Mouse (Mus musculus): ENCODE results near the gene Eif4a1.
"Not testable (repeated sequence)": the region's sequence is repeated elsewhere in the genome, so short reads cannot be mapped to it uniquely, and the experiment has no call there.

The Eif4a1 gene

DNA sequence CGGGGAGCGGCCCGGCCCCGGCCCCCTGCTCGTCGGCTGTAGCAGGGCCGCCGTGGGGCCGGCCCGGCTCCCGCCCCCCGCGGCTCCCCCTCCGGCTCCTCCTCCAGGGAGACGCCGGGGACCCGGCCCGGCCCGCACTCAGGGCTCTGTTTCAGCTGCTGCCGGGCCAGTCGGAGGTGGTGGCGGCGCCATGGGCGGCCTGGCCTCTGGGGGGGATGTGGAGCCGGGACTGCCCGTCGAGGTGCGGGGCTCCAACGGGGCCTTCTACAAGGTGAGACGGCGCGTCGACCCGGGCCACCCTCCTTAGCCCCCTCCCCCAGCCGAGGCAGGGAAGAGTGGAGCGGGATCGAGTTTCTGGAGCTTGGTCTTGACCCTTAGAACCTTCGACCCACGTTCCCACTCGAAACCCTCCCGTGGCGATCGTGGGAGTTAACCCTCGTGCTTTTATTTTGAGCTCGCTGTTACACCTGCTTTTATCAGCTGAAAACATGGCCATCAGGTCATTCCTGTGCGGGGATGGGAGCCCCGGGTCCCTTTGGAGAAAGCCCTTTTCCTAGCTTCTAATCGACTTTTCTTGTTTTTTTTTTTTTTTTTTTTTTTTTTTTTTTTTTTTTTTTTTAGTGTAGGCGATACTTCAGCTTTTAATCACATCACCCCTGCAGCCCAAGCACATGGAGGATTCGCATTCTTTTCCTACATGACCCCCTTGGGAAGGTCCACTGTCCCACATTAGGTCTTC lies 38.9 kb downstream of the Eif4a1 start:
- DNase-seq (ENCODE audit: low read depth), result peak; percentile 45

DNA sequence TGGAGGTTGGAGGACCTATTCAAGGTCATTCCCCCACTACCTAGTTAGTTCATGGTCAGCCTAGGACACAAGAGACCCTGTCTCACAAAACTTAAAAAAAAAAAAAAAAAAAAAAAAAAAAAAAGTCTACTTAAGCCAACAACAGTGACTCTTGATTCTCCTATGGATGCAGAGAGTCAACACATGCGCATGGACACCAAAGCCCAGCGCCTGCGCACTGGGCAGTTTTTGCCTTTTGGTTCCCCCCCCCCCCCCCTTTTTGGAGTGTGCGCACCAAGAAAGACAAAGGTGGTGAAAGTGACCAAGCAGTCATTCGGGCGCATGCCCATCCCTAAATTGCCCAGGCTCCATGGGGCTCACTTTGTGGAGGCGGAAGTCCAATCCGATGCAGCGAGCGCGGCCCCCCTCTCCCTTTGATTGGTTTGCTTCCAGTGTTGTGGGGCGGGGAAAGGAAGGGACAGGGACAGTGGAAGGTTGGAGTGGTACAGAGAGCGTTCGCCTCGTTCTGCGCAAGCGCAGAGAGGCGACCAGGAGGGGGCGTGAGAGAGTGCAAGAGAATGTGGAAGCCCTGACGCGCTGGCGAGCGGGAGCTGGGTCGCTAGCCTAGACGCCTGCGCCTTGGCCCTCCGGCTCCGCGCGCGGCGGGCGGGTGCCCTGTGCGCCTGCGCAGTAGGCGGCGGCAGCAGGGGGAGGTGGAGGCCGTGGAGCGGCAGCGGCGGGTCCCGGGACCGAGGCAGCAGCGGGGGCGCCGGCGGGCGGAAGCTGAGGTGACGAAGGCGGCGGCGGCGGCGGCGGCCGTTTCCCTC lies 39.7 kb downstream of the Eif4a1 start, which contains the start of gene Fxr2:
Fxr2 (plus strand) TSS at position 707 of the 806 bp plus-strand sequence.
- peak; percentile 100 for DNase-seq (ENCODE audit: low read depth)

DNA sequence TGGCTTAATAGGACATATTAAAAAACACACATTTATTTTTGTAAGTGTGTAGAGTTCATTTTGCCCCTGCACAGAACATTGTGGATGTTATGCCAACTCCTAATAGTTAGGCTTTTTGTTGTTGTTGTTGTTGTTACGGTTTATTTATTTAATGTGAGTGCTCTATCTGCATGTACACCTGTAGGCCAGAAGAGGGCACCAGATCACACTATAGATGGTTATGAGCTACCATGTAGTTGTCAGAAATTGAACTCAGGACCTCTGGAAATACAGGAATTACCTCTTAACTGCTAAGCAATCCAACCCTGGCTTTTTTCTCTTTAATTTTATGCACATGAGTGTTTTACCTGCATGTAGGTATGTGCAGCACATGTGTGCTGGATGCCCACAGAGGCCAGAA lies 42.4 kb downstream of the Eif4a1 start:
- DNase-seq (ENCODE audit: low read depth), result peak; percentile 80

DNA sequence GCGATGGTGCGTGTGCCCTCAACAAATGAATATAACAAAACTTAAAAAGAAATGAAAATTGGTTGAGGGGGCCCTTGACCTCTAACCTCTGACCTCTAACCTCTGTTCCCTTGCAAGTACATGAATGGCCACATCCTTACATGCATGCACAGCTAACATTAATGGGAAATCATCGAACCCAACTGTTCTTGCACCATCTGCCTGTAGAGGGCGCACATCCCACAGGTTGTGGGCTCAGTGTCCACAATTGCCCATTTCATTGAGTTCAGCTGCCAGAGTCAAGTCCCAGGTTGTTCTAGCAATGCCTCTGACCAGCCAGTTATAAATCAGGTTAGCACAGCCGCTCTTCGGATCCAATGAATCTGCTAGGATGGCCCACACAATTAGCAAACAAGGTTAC lies 43.9 kb downstream of the Eif4a1 start:
- peak; percentile 90 for DNase-seq (ENCODE audit: low read depth)

DNA sequence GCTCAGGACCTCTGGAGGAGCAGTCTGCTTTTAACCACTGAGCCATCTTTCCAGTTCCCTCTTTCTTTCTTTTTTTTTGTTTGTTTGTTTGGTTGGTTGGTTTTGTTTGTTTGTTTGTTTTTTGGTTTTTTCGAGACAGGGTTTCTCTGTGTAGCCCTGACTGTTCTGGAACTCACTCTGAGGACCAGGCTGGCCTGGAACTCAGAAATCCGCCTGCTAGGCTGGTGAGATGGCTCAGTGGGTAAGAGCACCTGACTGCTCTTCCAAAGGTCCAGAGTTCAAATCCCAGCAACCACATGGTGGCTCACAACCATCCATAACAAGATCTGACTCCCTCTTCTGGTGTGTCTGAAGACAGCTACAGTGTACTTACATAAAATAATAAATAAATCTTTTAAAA lies 47.9 kb downstream of the Eif4a1 start:
- DNase-seq (ENCODE audit: low read depth), result not testable (repeated sequence)

DNA sequence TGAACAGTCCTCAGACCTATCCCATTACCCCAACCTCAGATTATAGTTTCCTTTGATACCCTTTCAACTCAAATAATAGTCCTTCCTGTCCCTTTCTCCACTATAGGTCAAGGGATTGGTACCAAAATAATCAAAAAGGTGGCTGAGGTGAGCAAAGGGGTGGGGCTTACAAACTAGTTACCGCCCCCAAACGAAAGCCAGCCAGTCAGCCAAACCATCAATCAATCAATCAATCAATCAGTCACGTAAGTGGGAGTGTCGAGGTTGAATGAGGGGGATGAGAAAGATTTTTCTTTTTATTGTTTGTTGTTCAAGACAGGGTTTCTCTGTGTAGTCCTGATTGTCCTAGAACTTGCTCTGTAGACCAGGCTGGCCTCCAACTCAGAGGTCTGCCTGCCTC lies 49.2 kb downstream of the Eif4a1 start:
- no peak for DNase-seq (ENCODE audit: low read depth)

DNA sequence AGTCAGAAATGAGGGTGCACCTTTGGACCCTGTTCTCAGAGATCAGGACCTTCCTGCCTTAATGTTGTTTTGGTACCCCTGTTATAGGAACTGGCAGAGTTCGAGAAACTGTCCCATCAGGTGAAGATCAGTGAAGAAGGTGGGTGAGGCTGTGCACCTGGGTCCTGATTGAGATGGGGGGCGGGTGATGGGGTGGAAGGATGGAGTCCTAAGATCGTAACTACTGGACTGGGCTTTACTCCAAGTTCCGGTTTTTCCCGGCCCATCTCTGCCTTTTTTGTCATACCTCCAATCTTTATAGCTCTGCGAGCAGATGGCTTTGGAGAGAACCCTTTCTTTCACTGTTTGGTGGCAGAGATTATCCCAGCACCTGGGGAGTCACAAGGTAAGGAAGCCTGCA lies 49.8 kb downstream of the Eif4a1 start:
- DNase-seq (ENCODE audit: low read depth), result no peak

DNA sequence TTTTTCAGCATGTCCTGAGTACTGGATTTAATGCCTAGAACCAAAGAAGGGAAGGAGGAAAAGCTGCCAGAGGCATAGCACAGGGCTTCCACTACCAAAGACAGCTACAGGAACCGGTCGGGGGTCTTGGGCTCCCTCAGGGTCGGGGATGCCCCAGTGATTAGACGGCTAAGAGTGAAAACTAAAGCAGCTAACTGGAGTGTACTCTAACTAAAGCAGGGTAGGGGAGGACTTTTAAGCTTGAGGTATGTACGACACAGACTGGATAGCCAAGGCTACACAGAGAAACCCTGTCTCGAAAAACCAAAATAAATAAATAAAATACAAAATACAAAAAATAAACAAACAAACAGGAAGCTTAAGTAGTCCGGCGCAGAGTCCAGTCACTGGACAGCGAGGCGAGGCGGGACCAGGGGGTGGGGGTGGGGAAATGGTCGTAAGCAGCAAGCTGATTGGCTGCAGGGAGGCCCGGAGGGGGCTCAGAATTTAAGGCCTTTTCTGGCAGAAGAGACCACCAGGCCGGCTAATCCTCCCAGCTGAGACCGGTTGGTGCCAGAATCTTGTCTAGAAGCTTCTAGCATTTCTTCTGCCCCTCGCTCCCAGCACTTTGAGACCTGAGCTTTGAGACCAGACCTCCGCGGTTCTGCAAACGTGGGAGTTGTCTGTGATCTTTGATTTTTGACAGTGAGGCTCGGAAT lies 50.5 kb downstream of the Eif4a1 start, which contains the start of gene Sat2:
Sat2 (plus strand) TSS at position 454 of the 698 bp plus-strand sequence.
- no peak for DNase-seq (ENCODE audit: low read depth)

DNA sequence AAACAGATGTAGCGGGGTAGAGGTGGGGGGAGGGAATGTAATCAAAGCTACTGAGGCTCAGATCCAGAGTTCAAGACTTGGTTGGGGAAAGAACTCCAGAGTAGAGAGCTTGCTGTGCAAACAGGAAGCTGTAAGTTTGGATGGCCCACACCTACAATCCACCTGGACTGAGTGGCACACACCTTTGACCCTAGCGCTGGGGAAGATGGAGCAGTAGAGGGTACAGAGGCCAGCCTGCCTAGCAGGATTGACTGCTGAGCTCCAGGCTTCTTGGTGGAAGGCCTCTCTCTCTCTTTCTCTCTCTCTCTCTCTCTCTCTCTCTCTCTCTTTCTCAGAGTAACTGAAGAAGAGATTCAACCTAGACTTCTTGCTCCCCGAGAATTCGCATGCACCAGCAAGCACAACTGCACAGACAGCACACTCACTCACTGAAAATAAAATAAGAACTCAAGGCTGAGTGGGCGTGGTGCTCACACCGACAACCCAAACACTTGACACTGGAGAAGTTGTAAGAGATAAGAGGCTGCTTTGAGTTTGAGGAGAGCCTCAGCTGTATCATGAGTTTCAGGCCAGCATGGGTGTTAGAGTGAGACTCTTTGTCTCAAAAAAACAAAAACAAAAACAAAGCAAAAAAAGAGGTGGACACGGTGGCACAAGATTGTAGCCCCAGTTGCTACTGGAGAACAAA lies 51.7 kb downstream of the Eif4a1 start:
- no peak for DNase-seq (ENCODE audit: low read depth)

DNA sequence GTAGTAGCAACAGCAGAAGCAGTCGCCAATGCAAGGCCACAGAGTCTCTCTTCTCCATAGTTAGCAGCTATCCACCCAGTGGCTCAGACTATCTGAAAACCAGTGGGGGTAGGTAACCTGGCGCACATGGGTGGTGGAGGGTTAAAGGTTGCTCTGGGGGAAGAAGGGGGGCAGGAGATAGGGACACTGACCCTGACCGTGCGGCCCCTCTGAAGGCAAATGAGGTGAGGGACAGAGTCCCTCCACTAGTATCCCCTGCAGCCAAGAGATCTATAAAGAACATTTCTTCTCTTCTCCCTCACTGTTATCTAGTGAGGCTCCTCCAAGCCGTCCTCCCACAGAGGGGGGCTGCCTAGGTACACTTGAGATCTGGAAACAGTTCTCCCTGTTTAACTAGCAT lies 54.4 kb downstream of the Eif4a1 start, which contains the start of gene Shbg:
Shbg (minus strand) TSS at position 101 of the 400 bp plus-strand sequence.
- no peak for DNase-seq (ENCODE audit: low read depth)

Measured in induced T-regulatory cell, adult 2 months (primary cell).